Mouse (Mus musculus) thymus, adult 18-20 months (tissue): ENCODE results near the gene Gm44511.
"Not testable (repeated sequence)": the region's sequence is repeated elsewhere in the genome, so short reads cannot be mapped to it uniquely, and the experiment has no call there.

Experiments
- DNase-seq, 2 experiments: peaks; one replicate each; pipeline ENCODE4 v3.0.0; 2022; ENCODE audit warnings: mixed read lengths in 2 of 2

The Gm44511 gene

DNA sequence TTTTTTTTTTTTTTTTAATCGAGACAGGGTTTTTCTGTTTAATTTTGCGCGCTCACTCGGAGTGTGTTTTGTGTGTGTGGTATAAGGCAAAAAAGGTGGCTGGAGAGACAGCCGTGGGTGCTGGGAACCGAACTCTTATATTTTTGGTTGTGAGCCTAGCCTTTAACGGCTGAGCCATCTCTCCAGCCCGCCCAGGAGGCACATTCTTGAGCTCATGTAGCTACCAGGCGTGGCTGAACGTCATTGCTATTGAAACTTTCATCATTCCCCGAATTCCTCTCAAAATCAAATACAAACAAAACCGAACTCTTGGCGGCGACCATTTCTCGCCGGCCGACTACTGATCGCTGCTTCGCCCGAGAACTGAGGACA, 27.4 kb downstream of the Gm44511 start:
- peak in 1 of 2 experiments; percentile 57 for DNase-seq

DNA sequence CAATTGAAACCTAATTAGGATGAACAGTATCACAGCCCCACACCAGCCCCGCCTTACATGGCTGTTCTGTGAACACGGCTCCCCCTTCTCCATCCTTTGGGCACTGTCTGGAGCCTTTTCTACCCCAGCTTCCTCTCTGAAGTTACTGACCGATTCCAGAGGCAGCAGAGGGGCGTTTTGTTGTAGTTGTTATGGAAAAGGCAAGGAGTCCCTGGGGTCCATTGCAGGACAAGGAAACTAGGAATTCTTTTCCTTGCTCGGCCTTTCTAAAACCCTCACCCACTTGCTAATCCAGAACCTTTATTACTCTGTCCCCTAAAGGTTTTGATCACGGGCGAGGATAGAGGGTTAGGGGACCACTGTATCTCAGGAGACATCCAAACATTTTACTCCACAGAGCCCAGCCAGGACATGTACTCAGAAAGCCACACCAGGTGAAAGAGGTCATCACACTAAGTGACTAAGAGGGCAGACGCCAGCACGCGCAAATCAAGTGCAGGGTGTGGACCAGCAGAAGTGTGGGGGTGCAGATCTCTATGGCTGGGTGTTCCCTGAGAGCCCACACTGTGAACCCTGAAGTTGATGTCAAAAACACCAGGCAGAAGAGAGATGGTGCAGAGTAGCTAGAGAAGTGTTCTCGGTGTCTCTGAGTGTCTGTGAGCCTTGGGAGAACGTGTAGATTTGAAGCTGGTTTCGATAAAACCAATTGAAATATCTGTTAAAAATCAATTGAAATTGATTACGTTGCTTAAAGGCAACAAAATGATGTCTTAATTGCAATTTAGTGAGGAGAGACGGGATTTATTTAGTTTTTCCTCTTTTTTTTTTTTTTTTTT, 28.0 kb downstream of the Gm44511 start:
- DNase-seq, result no peak

DNA sequence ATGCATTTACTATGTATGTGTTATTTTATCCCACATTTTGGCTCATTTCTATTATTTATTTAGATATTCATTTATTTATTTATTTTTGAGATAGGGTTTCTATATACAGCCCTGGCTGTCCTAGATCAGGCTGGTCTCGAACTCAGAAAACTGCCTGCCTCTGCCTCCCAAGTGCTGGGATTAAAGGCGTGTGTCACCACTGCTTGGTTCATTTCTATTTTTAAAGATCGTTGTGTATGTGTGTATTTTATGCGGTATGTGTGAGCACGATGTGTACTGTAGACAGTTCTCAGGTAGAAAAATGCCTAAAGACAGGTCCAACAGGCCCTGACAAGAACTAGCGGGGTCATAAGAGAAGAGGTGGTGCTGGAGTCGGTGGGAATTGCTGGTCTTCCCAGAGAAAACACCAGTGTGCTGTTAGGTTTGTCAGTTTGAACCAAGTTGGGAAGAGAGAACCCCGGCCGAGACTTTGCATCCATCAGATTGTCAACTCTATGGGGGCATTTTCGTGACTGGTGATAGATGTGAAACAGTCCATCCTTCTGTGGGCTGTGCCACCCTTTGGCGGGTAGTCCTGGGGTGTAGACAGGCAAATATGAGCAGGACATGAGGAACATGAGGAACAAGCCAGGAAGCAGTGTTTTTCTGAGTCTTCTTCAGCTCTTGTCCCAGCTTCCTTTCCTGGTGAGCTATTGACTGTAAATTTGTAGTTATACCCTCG, 28.8 kb downstream of the Gm44511 start:
- DNase-seq, result no peak

DNA sequence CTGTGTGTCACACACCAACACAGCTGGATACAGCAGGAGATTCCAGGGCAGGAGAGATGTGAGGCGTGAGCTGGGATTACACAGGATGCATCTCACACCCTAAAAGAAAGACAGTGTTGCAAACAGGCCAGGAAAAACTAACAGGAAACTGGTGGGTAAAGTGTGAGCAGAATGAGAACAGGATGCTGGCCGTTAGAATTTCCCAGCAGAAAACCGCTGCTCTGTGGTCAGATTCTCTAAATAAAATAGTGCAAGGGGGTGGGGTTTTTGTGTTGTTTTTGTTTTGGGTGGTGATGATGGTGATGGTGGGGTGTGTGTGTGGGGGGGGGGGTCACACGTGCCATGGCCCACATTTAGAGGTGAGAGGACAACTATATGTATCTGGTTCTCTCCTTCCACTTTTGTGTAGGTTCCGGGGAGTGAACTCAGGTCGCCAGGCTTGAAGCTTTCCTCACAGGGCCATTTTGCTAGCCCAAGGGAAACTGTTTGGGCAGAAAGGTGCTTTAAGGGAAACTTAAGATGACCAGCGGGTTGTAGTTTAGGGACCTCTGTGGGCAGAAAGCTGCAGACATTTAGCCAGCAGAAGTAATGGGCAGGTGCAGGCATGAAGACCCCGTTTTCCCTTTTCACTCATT, 29.7 kb downstream of the Gm44511 start:
- DNase-seq, result peak in 1 of 2 experiments; percentile 44

DNA sequence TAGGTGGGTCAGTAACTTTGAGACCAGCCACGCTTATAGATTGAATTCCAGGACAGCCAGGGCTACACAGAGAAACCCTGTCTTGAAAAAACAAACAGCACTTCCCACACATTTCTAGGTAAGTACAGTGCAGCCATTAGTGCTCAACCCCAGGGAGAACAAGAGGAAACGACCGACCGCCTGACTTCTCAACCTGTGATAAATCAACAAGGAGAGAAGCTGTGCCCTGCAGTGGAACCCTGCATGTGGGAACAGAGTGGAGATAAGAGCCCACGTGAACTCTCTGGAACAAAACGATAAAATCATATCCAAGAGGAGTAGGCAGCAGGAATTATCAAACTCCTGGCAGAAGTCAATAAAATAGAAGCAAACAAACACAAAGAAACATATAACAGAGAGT, 32.4 kb downstream of the Gm44511 start:
- no peak for DNase-seq

DNA sequence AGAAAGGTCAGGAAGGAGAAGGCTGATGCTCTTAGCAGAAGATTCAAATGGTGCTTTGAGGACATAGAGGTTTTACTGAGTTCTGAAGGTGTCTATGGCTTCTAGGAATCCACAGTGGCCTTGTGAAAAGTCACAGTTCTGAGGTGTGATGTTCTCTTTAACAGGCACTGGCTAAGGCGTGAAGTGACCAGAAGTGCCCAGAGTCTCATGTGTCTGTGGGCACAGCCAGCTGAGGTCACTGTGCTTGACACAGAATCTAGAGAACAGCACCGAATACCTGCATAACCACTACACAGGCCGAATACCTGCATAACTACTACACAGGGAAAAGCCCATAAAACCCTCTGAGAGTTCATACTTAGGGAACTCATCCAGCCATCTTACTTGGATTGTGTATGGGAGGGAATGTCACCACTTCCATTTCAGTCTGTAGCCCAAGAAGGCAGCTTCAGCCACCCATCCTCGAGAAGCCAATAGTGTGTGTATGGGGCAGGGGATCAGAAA, 35.6 kb downstream of the Gm44511 start:
- DNase-seq, result not testable (repeated sequence)

DNA sequence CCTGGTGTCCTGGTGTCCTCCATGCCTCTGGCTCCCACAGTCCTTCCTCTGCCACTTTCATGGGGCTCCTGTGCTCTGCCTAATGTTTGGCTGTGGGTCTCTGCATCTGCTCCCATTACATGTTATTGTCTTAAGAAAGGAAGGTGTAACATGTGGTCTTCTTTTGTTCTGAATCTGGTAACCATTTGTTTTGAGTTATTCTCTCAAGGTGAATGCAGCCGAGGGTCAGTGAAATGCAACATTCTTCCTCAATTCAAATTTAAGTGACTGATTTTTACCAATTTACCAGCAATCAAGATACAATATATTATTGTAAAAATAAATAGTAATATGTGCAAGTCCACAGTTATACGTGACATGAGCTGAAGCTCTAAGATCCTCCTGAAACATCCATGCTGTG, 37.0 kb downstream of the Gm44511 start, which contains the start of gene Klrb1c:
TSS of gene Klrb1c (minus strand) at position 101 of the 400 bp plus-strand sequence.
- DNase-seq, result no peak

DNA sequence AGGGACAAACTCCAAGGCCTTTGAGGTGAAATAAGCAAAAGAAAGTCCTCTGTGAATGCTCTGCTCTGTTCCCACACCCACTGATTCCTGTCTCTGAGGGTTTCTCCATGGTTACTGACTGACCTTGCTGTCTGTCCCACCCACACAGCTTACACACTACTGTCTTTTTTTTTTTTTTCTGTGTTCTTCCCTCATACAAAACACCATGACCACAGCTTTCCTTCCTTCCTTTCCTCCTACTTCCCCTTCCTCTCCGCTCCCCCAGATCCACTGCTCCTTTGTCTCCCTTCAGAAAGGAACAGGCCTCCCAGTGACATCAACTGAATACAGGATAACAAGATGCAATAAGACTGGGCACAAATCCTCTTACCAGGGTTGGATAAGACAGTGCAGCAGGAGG, 37.6 kb downstream of the Gm44511 start:
- no peak for DNase-seq

DNA sequence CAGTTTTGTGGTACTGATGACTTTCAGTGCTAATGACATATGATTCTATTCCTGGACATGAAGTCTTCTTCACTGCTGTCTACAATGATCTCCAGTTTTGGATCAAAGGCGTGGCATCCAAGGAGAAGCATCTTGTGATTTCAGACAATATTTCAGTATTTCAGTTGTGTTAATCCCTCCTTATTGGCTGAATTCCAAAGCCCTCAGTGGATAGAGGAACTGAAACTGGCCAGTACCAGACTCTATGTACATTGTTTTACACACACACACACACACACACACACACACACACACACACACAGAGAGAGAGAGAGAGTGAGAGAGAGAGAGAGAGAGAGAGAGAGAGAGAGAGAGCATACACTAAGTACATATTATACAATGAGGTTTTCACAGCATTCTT, 39.7 kb downstream of the Gm44511 start:
- DNase-seq, result not testable (repeated sequence)

DNA sequence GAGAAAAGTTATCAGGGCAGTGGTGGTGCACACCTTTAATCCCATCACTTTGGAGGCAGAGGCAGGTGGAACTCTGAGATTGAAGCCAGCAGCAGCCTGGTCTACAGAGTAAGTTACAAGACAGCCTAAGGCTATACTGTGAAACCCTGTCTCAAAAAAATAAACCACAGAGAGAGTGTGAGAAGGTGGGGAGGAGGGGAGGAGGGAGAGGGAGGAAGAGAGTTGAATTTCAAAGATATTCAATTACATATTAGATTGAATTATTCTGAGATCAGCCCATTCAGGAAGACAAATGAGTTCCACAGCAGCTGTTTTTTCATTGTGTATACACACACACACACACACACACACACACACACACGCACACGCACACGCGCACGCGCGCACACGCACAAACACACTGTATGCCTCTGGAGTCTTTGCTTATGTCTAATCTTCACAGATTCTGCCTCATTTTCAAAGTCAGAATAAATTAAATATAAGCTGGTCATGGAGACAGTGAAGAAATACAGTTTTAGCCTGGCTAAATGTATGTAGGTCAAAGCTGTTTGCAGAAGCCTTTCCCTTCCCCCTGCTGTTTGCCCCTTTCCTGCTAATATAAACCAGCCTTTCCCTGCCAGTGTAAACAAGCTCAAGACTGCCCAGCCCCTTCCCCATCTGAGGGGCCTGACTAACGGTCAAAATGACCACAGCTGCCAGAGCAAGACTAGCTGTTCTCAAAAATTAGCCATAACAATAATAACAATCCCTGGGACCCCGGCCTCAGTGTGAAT, 56.4 kb downstream of the Gm44511 start:
- no peak for DNase-seq

DNA sequence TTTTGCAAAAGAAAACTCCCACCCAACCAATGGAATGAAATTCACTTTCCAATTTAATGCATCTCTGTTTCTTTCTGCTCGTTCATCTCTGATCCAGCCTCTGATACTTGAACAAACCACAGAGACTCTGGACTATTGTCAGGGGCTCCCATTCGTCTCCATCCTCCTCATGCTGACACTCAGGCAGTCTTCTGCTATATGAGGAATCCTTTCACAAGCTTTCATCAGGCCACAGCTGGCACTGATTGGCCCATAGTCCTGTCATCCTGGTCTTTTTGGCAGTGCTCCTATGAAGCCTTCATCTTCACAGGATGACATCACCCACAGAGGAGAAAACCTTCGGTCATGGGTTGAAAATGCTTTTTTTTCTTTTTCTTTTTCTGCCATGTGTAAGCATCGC, 58.1 kb downstream of the Gm44511 start:
- DNase-seq, result no peak

DNA sequence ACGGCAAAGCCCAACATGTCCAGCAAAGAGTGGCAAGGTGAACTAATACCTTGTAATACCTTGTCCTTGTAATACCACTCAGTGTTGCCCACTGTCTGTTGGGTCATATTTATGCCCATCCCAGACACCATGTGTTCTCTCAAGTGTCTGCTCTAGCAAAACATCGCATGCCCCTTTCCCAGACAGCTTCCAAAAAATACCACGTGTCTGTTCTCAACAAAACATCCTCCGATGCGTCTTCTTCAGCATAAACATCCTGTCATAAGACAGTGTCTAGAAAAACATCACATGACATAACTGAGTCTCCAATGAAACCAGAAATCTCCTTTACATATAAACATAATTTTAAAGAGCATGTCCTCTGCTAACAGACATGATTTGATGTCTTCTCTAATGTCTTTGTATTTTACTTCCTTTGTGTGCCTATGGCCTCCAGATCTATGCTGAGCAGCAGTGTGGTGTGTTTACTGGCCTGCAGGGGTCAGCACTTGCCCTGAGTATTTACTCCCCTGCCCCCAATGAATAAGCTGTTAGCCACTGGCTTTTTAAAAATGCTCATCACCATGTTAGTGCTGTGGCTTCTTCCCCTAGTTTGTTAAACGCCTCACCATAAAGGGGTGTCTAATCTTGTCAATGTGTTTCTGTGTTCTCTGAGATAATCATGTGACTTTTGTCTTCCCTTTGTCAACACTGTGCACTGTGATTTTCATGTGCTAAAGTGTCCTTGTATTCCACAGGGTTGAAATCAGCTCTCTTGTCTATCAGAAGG, 59.4 kb downstream of the Gm44511 start:
- DNase-seq, result peak; percentile 26 to 37

DNA sequence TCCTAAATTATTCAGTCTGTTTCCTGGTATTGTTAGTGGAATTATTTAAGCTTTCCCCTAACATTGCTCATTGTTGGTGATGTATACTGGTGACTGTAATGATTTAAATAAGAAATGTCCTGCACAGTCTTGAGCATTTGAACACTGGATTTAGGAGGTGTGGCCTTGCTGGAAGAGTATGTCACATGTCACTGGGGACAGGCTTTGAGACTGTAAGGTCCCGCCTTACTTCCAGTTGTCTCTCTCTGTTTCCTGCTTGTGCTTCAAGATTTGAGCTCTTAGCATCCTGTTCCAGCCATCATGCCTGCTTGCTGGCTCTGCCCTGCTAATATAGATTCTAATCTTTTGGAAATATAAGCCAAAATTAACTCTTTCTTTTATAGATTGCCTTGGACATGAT, 60.9 kb downstream of the Gm44511 start:
- DNase-seq, result no peak

DNA sequence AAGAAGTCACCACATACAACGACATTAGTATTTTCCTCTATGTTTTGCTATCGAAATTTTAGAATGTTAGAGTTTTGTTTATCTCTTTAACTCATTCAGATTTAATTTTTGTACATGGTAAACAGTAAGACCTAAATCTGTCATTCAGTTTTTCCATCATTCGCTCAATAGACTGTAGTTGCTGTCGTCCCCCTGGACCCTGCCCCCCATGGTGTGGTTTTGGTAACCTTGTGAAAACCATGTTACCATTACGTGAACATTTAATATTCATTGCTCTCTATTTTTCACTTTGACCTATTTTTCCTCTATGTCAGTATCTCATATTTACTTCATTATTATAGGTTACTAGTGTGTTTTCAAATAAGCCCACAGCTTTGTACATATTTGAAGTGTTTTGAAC, 61.5 kb downstream of the Gm44511 start:
- DNase-seq, result no peak

DNA sequence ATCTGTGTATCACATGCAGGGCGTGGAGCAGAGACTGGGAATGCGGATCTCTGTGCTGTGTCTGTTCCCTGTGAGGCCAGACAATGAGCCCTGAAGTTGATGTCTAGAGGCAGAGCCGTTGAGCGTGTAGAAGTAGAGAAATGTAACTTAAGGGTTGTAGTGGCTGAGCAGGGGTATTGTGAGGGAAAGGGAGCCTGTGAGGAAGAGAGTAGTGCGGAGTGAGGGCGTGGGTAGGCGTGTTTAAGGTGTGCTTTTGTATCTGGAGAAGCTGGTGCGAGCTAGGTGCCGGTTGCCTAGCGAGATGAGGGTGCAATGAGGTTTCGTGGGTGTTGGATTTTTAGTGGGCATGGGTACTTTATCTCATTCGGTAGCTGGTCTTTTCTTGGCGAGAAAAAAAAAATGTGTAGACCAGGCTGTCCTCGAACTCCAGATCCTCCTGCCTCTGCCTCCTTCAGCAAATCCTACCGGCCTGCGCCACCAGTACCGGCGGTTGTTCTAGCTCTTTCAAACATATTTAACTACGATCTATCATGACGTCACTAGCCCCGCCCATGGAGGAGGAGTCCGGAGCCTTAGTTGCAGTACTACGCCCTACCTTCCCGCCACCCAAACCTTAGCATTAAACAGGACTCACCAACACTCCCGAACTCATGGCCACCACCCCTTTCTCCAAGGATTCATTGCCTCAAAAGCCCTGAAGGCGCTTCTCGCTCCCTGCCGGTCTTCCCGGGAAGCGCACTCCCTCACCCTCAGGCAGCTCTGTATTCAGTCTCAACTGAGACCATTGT, 62.2 kb downstream of the Gm44511 start:
- DNase-seq, result peak; percentile 85 to 89

DNA sequence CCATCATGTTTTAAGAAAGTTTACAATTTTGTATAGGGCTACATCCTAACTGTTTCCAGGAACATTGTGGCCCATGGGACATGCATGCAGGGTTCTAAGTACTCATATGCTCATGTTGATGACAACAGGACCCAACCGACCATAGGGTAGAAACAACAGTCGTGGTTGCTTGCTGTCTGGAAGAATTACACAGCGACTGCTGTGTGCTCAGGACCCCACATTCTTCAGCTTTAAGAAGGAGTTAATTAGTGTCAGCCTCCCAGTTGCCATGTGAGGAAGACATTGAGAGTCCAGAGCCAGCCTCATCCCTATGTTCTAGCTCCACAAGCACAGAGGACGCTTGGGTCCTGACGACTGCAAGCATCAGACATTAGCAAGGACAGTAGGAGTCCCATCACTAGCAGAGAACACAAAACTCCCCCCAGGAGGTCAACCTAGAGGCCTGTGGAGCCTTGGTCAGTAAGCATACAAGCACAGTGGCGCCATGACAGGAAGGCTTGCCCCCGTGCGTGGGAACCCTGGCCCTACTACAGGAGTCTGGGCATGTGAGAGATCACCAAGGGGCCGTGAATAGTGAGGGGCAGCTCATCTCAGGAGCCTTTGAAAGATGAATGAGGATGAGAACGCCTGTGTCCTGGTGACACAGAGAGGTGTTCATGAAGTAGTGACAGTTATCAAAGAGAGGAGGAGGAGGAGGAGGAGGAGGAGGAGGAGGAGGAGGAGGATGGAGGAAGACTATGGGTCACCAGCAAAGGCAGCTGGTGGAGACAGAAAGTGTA, 63.0 kb downstream of the Gm44511 start:
- not testable (repeated sequence) for DNase-seq

DNA sequence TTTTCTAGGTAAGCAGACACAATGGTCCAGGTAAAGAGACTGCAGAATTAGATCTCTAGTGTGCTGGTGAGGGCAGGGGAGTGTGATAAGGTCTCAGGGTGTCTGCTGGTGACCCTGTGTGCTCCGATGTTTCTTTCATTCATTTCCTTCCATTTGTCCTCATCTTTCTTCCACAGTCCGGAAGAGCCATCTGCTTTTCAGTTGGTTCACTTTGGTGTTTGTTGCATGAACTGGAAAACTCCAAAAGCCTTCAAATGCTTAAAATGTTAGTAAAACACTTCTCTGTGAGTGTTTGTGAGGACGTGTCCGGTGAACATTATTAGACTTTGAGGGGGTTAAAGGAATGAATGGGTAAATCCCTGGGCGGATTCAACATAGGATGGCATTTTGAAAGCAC, 65.0 kb downstream of the Gm44511 start:
- DNase-seq, result no peak

DNA sequence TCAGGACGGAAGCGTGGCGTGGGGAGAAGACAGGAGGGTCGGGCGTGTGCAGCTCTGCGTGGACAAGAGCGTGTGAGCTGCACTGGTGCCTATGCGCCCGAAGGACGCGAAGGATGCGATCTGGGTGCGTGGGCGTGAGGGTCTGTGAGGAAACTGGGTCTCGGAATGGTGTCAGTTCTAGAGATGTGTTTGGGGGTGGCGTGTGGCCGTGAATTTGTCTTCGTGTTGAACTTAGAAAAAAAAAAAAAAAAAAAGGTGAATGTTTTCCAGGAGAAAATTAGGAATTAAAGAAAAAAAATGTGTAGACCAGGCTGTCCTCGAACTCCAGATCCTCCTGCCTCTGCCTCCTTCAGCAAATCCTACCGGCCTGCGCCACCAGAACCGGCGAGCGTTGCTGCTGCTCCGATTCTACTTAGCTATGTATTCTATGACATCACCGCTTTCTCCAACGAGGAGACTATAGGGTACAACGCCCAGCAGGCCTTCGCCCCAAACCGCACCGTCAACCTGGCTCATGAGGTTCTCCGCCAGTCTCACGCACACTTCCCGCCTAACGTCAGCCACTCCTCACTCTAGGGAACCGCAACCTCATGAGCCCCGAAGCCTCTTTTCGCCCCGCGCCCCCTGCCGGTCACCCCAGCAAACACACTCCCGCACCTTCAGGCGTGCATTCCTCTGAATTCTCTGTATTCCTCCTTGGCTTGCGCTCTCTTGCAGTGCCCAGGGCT, 65.5 kb downstream of the Gm44511 start:
- DNase-seq, result peak; percentile 65 to 79

DNA sequence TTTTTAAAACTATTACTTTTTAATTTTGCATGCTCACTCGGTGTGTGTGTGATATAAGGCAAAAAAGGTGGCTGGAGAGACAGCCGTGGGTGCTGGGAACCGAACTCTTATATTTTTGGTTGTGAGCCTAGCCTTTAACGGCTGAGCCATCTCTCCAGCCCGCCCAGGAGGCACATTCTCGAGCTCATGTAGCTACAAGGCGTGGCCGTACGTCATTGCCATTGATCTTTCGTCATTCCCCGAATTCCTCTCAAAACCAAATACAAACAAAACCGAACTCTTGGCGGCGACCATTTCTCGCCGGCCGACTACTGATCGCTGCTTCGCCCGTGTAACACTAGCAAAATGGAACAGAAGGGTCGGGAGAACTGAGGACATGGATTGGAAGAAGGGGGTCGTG, 66.1 kb downstream of the Gm44511 start:
- peak; percentile 70 to 82 for DNase-seq
